Mouse (Mus musculus) cerebellum, adult 2 months (tissue): ENCODE results near the gene Olfr92.
"Not testable (repeated sequence)": the region's sequence is repeated elsewhere in the genome, so short reads cannot be mapped to it uniquely, and the experiment has no call there.

Experiments
- CTCF ChIP-seq: fragments of 200-500 bp; IDR thresholded peaks from 2 replicates; pipeline ENCODE4 v1.5.1; 2011; ENCODE audit warnings: low read depth, mild to moderate bottlenecking, control low read depth, low read length, moderate library complexity, borderline replicate concordance; ENCODE audit not compliant: insufficient read depth
- POLR2A ChIP-seq: fragments of 200-500 bp; IDR thresholded peaks from 2 replicates; pipeline ENCODE4 v1.6.1; 2011; ENCODE audit warnings: low read length, control low read depth, borderline replicate concordance; ENCODE audit not compliant: insufficient read depth

GRCm38 (mm10) chr17:37131366-37131765, 11.5 kb upstream of the Olfr92 start:
- TF ChIP-seq CTCF, POLR2A: not testable (repeated sequence)
